Mouse (Mus musculus): ENCODE data around the gene Rexo4. TPM values are rescaled to one million over a fixed set of nuclear protein-coding genes. Genes with fewer than 3 reads are reported as not detected.

Gene Rexo4
- total and polyA plus RNA-seq, 2 experiments from 2014 or later: 13.3 to 22.9 TPM

GRCm38 (mm10) chr2:26932473-26933303 is 31.5 kb downstream of the Rexo4 start:
- H3K4me2 ChIP-seq (ENCODE audit: low read depth, low read length): peak overlapping the region; percentile 79
- peak overlapping the region; percentile 90 for H3K4me3 ChIP-seq (ENCODE audit: low read depth, low read length)
- H3K9me3 ChIP-seq (replicated peaks; ENCODE audit: control insufficient read depth, low read length): no peaks in the 10 kb centered on the region
- peaks cover 9% of the 10 kb centered on the region for H3K36me3 ChIP-seq (replicated peaks; ENCODE audit: control insufficient read depth, insufficient read depth, low read length)
- WGBS: under 1% methylated on average over 46 of the region's 49 CpGs
- peak overlapping the region; percentile 94 for H3K27ac ChIP-seq (ENCODE audit: low read depth)
- H3K9ac ChIP-seq (replicated peaks; ENCODE audit: low read depth, low read length): peak overlapping the region; percentile 98
- no peaks in the 10 kb centered on the region for H3K27me3 ChIP-seq (ENCODE audit: control insufficient read depth, insufficient read depth, low read length)
- no peak for TF ChIP-seq CTCF (IDR thresholded peaks at IDR 0.05; ENCODE audit: low read depth)
- no peak for TF ChIP-seq EP300 (IDR thresholded peaks at IDR 0.05; ENCODE audit: low read depth)
- no peak for ATAC-seq (ENCODE audit: insufficient read depth, low read depth)
- no peak for DNase-seq (ENCODE audit: low spot score)
- peaks cover 25% of the 10 kb centered on the region for H3K4me1 ChIP-seq (ENCODE audit: control insufficient read depth, insufficient read depth)

DNA sequence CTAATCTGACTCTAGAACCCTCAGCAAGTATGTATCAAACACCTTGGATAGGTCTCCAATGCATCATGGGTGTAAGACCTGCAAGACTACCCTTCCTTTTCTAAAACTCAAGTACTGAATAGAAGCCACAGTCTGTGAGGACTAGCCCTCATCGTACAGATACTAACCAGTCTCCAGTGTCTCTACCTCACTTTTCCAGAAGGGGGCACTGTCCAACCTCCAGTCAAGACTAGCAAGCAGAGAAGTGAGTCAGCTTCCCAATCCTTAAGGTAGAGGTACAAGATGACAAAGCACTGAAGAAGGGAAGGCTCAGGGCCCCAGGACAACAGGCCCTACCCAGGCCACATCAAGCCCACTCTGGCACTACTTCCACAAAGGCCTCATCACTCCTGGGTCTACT is 33.8 kb downstream of the Rexo4 start:
- Histone ChIP-seq H3K4me2 (ENCODE audit: low read depth, low read length) (no peak overlapping the region), H3K4me3 (ENCODE audit: low read depth, low read length) (no peak overlapping the region), H3K36me3 (replicated peaks; ENCODE audit: control insufficient read depth, insufficient read depth, low read length) (peaks cover 31% of the 10 kb centered on the region), H3K27me3 (ENCODE audit: control insufficient read depth, insufficient read depth, low read length) (no peaks in the 10 kb centered on the region), H3K9me3 (replicated peaks; ENCODE audit: control insufficient read depth, low read length) (no peaks in the 10 kb centered on the region), H3K9ac (replicated peaks; ENCODE audit: low read depth, low read length) (no peak overlapping the region), H3K27ac (ENCODE audit: low read depth) (no peak overlapping the region), H3K4me1 (ENCODE audit: control insufficient read depth, insufficient read depth) (peaks cover 25% of the 10 kb centered on the region)
- WGBS: 25% methylated on average over 1 of the region's 1 CpGs
- DNase-seq (ENCODE audit: low spot score) (peak; percentile 66), ATAC-seq (ENCODE audit: insufficient read depth, low read depth) (no peak)
- TF ChIP-seq CTCF (IDR thresholded peaks at IDR 0.05; ENCODE audit: low read depth): peak; percentile 65
- TF ChIP-seq EP300 (IDR thresholded peaks at IDR 0.05; ENCODE audit: low read depth): no peak

- H3K36me3 ChIP-seq (replicated peaks; ENCODE audit: control insufficient read depth, insufficient read depth, low read length): peaks cover 55% of the 10 kb centered on the region
Observed at GRCm38 (mm10) chr2:26927745-26928476, 36.3 kb downstream of the Rexo4 start.

GRCm38 (mm10) chr2:26921784-26922183 is 42.4 kb downstream of the Rexo4 start:
- Histone ChIP-seq H3K9ac (replicated peaks; ENCODE audit: low read depth, low read length) (no peak overlapping the region), H3K9me3 (replicated peaks; ENCODE audit: control insufficient read depth, low read length) (no peaks in the 10 kb centered on the region), H3K4me3 (ENCODE audit: low read depth, low read length) (no peak overlapping the region), H3K27ac (ENCODE audit: low read depth) (peak overlapping the region; percentile 75), H3K4me2 (ENCODE audit: low read depth, low read length) (no peak overlapping the region), H3K4me1 (ENCODE audit: control insufficient read depth, insufficient read depth) (peaks cover 16% of the 10 kb centered on the region), H3K27me3 (ENCODE audit: control insufficient read depth, insufficient read depth, low read length) (no peaks in the 10 kb centered on the region), H3K36me3 (replicated peaks; ENCODE audit: control insufficient read depth, insufficient read depth, low read length) (peaks cover 87% of the 10 kb centered on the region)
- peak; percentile 81 for ATAC-seq (ENCODE audit: insufficient read depth, low read depth)
- peak; percentile 62 for DNase-seq (ENCODE audit: low spot score)
- no peak for TF ChIP-seq CTCF (IDR thresholded peaks at IDR 0.05; ENCODE audit: low read depth)
- no peak for TF ChIP-seq EP300 (IDR thresholded peaks at IDR 0.05; ENCODE audit: low read depth)
- 31% methylated on average over 9 of the region's 9 CpGs for WGBS

More at GRCm38 (mm10) chr2:26927745-26928476, 36.3 kb downstream of the Rexo4 start:
- Histone ChIP-seq H3K4me1 (ENCODE audit: control insufficient read depth, insufficient read depth) (peaks cover 21% of the 10 kb centered on the region), H3K27me3 (ENCODE audit: control insufficient read depth, insufficient read depth, low read length) (no peaks in the 10 kb centered on the region), H3K4me2 (ENCODE audit: low read depth, low read length) (no peak overlapping the region), H3K9me3 (replicated peaks; ENCODE audit: control insufficient read depth, low read length) (no peaks in the 10 kb centered on the region), H3K27ac (ENCODE audit: low read depth) (no peak overlapping the region), H3K9ac (replicated peaks; ENCODE audit: low read depth, low read length) (no peak overlapping the region), H3K4me3 (ENCODE audit: low read depth, low read length) (no peak overlapping the region)
- ATAC-seq (ENCODE audit: insufficient read depth, low read depth): no peak
- TF ChIP-seq EP300 (IDR thresholded peaks at IDR 0.05; ENCODE audit: low read depth) (no peak), CTCF (IDR thresholded peaks at IDR 0.05; ENCODE audit: low read depth) (no peak)
- 74% methylated on average over 6 of the region's 6 CpGs for WGBS
- no peak for DNase-seq (ENCODE audit: low spot score)

- Histone ChIP-seq H3K4me1 (ENCODE audit: control insufficient read depth, insufficient read depth) (peaks cover 19% of the 10 kb centered on the region), H3K9me3 (replicated peaks; ENCODE audit: control insufficient read depth, low read length) (no peaks in the 10 kb centered on the region), H3K9ac (replicated peaks; ENCODE audit: low read depth, low read length) (no peak overlapping the region), H3K27me3 (ENCODE audit: control insufficient read depth, insufficient read depth, low read length) (no peaks in the 10 kb centered on the region), H3K4me3 (ENCODE audit: low read depth, low read length) (no peak overlapping the region), H3K4me2 (ENCODE audit: low read depth, low read length) (no peak overlapping the region), H3K27ac (ENCODE audit: low read depth) (no peak overlapping the region), H3K36me3 (replicated peaks; ENCODE audit: control insufficient read depth, insufficient read depth, low read length) (peaks cover 73% of the 10 kb centered on the region)
- WGBS: 88% methylated on average over 6 of the region's 6 CpGs
- ATAC-seq (ENCODE audit: insufficient read depth, low read depth): no peak
- TF ChIP-seq EP300 (IDR thresholded peaks at IDR 0.05; ENCODE audit: low read depth): no peak
- no peak for TF ChIP-seq CTCF (IDR thresholded peaks at IDR 0.05; ENCODE audit: low read depth)
- DNase-seq (ENCODE audit: low spot score): no peak
Observed at GRCm38 (mm10) chr2:26920190-26920855, 43.9 kb downstream of the Rexo4 start.
